Mouse (Mus musculus) forebrain, embryonic 13.5 days (tissue): ENCODE results near the gene Cdk12. TPM values are rescaled to one million over a fixed set of nuclear protein-coding genes. Genes with fewer than 3 reads are reported as not detected.

Experiments
- ATAC-seq: fragments of 200-750 bp; cut with Nextera tagmentation; 2 replicates; pipeline ENCODE4 v1.8.0; 2017
- H3K27ac ChIP-seq: fragments of 300-500 bp; sonication (generic); 2 replicates; pipeline ENCODE4 v1.5.1; 2015; ENCODE audit warnings: inconsistent platforms, mild to moderate bottlenecking, moderate library complexity
- H3K27me3 ChIP-seq: fragments of 300-500 bp; sonication (generic); 2 replicates; pipeline ENCODE4 v1.6.1; 2015; ENCODE audit warnings: mild to moderate bottlenecking, inconsistent platforms
- H3K36me3 ChIP-seq: fragments of 300-500 bp; sonication (generic); 2 replicates; pipeline ENCODE4 v1.6.1; 2015; ENCODE audit warnings: mild to moderate bottlenecking, inconsistent platforms; ENCODE audit not compliant: poor library complexity, severe bottlenecking
- H3K4me1 ChIP-seq: fragments of 300-500 bp; sonication (generic); 2 replicates; pipeline ENCODE4 v1.6.1; 2015; ENCODE audit warnings: inconsistent platforms
- H3K4me2 ChIP-seq: fragments of 300-500 bp; sonication (generic); 2 replicates; pipeline ENCODE4 v1.6.1; 2015; ENCODE audit warnings: inconsistent platforms, mild to moderate bottlenecking, moderate library complexity
- H3K4me3 ChIP-seq: fragments of 300-500 bp; sonication (generic); 2 replicates; pipeline ENCODE4 v1.5.1; 2015; ENCODE audit warnings: mild to moderate bottlenecking, inconsistent platforms
- H3K9ac ChIP-seq: fragments of 300-500 bp; sonication (generic); 2 replicates; pipeline ENCODE4 v1.6.1; 2015; ENCODE audit warnings: mild to moderate bottlenecking, inconsistent platforms
- H3K9me3 ChIP-seq: fragments of 300-500 bp; sonication (generic); replicated peaks from 2 replicates; pipeline ENCODE4 v1.6.1; 2016; ENCODE audit warnings: inconsistent platforms
- WGBS: fragments of 180-500 bp; shearing (Covaris S2); methylation state at CpG from one replicate; pipeline ENCODE4 v1.1.7; 2015; 5-methylcytosine and 5-hydroxymethylcytosine counted together
- microRNA-seq: library from miRNA; unstranded; fragments of <30 nt; microRNA quantifications from one replicate; pipeline ENCODE4, GENCODE M21; 2016
- polyA plus RNA-seq: library from polyadenylated mRNA; unstranded; fragments of >200 nt; fragmentation: Nextera tagmentation; extraction: Ambion mirVana; gene quantifications from 2 replicates; pipeline ENCODE4 v1.2.1, GENCODE M21; 2015

Cdk12 gene
- polyA plus RNA-seq, 1 experiment from 2014 or later, result 19.0 TPM

- H3K27ac ChIP-seq, result peak overlapping the region; percentile 95
- H3K4me2 ChIP-seq, result peak overlapping the region; percentile 55
- peak overlapping the region; percentile 84 for H3K9ac ChIP-seq
- no peak for ATAC-seq
- no peaks in the 10 kb centered on the region for H3K9me3 ChIP-seq
- H3K4me1 ChIP-seq, result peaks cover 40% of the 10 kb centered on the region
- H3K36me3 ChIP-seq, result no peaks in the 10 kb centered on the region
- peaks cover 99% of the 10 kb centered on the region for H3K27me3 ChIP-seq
- WGBS, result under 1% methylated on average over 29 of the region's 35 CpGs
- H3K4me3 ChIP-seq, result peak overlapping the region; percentile 57
These were observed 125.1 kb downstream of the Cdk12 start for GRCm38 (mm10) chr11:98328031-98328370.

Small RNAs within 50 kb of the gene (microRNA-seq; reads per million reads assigned to microRNA genes)
- gene Gm27399 (not detected), gene Mir5119 (not detected)

Other genes with a start within 250 kb of the Cdk12 start
- 0.14 and 0.34 TPM in 2 replicates for gene Plxdc1, start 216.6 kb upstream of the Cdk12 start, polyA plus RNA-seq
- 8.4 and 11.0 TPM in 2 replicates for gene Arl5c, start 206.9 kb upstream of the Cdk12 start, polyA plus RNA-seq
- 25.9 and 29.9 TPM in 2 replicates for gene Cacnb1, start 180.0 kb upstream of the Cdk12 start, polyA plus RNA-seq
- gene Rpl19, start 176.3 kb upstream of the Cdk12 start, polyA plus RNA-seq, result 801 and 821 TPM in 2 replicates
- 1.2 and 1.6 TPM in 2 replicates for gene Stac2, start 149.6 kb upstream of the Cdk12 start, polyA plus RNA-seq
- 31.8 and 32.9 TPM in 2 replicates for gene Fbxl20, start 52.7 kb upstream of the Cdk12 start, polyA plus RNA-seq
- 77.5 and 78.3 TPM in 2 replicates for gene Med1, start 9.8 kb upstream of the Cdk12 start, polyA plus RNA-seq
- gene Neurod2, start 126.6 kb downstream of the Cdk12 start, polyA plus RNA-seq, result 45.4 and 72.1 TPM in 2 replicates
- 14.6 and 20.0 TPM in 2 replicates for gene Ppp1r1b, start 145.3 kb downstream of the Cdk12 start, polyA plus RNA-seq
- gene Stard3, start 155.3 kb downstream of the Cdk12 start, polyA plus RNA-seq, result 44.0 and 45.5 TPM in 2 replicates
- gene Tcap, start 180.8 kb downstream of the Cdk12 start, polyA plus RNA-seq, result 0.18 and 0.19 TPM in 2 replicates
- gene Pnmt, start 183.4 kb downstream of the Cdk12 start, polyA plus RNA-seq, result 0.35 TPM in 1 of 2 replicates, not detected in the other
- gene Pgap3, start 197.4 kb downstream of the Cdk12 start, polyA plus RNA-seq, result 6.7 and 9.2 TPM in 2 replicates
- 6.7 and 7.4 TPM in 2 replicates for gene Erbb2, start 209.4 kb downstream of the Cdk12 start, polyA plus RNA-seq
- gene Mien1, start 235.9 kb downstream of the Cdk12 start, polyA plus RNA-seq, result 208 and 237 TPM in 2 replicates
- gene Grb7, start 243.3 kb downstream of the Cdk12 start, polyA plus RNA-seq, result 0.21 and 0.35 TPM in 2 replicates